Mouse (Mus musculus) kidney, adult 18-20 months (tissue): ENCODE results near the gene Spats1.
"Not testable (repeated sequence)": the region's sequence is repeated elsewhere in the genome, so short reads cannot be mapped to it uniquely, and the experiment has no call there.

Source experiments
- DNase-seq: peaks from one replicate; pipeline ENCODE4 v3.0.0; 2021

Spats1 gene

GRCm38 (mm10) chr17:45488321-45489254, 13.4 kb upstream of the Spats1 start:
- DNase-seq = no peak

- no peak for DNase-seq
Observed at GRCm38 (mm10) chr17:45487216-45487615, 12.0 kb upstream of the Spats1 start.

- no peak for DNase-seq
Observed at GRCm38 (mm10) chr17:45485581-45485980, 10.4 kb upstream of the Spats1 start.

- no peak for DNase-seq
Observed at GRCm38 (mm10) chr17:45480429-45480828, 5.2 kb upstream of the Spats1 start.

GRCm38 (mm10) chr17:45478234-45478825, 3.1 kb upstream of the Spats1 start:
- peak; percentile 81 for DNase-seq

DNA sequence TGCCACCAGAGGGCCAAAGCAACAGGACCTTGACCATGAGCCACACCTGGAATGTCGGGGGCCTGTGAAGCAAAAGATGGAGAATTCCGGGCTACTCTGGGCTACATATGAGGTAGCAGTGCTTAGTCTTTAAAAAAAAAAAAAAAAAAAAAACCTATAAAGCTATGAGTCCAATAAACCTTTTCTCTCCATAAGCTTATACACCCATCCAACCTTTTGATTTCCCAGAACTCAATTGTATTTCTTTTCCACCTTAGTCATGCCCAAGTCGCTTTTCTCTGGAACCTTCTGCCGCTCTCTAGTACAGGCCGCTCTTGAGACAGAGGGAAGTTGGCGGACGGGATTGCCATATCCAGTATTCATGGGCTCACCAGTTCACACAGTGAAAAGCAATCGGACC, 1.1 kb downstream of the Spats1 start:
- no peak for DNase-seq

DNA sequence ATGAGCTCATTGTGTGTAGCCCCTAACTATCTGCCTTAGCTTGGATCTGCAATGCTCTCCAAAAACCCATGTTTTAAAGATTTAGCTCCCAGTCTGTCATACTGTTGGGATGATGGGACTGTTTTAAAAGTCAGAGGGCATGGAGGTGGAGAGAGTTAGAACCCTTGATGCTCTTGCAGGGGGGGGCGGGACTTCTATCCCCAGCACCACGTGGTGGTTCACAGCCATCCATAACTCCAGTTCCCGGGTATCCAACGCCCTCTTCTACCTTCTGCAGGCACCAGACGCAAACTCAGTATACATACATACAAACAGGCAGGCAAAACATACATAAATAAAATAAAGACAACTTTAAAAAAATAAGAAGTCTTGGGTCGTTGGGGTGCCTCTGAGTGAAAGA, 1.5 kb downstream of the Spats1 start:
- no peak for DNase-seq

DNA sequence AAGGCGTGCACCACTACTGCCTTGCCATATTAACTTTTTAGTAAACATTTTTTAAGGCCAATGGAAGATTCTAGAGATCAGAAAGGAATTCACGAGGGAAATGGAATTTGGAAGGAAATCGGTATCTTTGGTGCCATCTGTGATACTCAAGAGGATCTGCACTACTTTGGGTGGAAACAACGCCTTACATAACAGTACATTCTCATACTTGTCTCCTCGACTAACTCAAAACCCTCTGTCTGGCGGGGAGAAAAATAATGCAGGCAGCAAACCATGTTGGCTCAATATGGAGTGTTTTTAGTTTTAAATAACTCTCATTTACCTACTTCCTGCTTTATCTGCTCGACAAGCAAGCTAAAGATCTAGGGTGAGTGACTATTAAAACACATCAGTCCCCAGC, 4.5 kb downstream of the Spats1 start:
- DNase-seq = no peak

- no peak for DNase-seq
Observed at GRCm38 (mm10) chr17:45468302-45468701, 6.9 kb downstream of the Spats1 start.

- no peak for DNase-seq
Observed at GRCm38 (mm10) chr17:45466701-45467100, 8.5 kb downstream of the Spats1 start.

- no peak for DNase-seq
Observed at GRCm38 (mm10) chr17:45464255-45464654, 11.0 kb downstream of the Spats1 start.

GRCm38 (mm10) chr17:45462506-45462905, 12.7 kb downstream of the Spats1 start:
- DNase-seq = no peak

DNA sequence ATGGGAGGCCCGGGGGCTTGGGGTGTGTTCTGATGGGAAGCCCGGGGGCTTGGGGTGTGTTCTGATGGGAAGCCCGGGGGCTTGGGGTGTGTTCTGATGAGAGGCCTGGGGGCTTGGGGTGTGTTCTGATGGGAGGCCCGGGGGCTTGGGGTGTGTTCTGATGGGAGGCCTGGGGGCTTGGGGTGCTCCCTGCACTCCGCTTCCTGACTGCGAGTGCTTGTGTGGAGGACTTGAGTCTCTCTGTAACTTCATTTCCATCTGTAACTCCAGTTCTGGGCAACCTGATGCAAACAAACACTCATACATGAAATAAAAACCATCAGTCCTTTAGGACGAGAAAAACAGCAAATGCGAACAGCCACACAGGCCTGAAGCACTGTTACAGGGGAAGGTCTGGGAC, 16.2 kb downstream of the Spats1 start:
- DNase-seq = no peak

- DNase-seq = no peak
Observed at GRCm38 (mm10) chr17:45458516-45458915, 16.7 kb downstream of the Spats1 start.

DNA sequence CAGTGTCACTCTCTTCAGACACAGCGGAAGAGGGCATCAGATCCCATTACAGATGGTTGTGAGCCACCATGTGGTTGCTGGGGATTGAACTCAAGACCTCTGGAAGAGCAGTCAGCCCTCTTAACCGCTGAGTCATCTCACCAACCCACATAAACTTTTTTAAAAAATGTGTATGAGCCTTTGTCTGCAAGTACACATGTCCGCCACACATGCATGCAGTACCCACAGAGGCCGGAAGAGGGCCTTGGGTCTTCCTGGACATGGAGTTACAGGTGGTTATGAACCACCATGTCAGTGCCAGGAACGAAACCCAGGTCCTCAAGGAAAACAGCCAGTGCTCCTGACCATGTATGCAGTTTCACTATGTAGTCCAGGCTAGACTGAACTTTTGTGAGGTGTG, 17.7 kb downstream of the Spats1 start:
- DNase-seq = no peak

DNA sequence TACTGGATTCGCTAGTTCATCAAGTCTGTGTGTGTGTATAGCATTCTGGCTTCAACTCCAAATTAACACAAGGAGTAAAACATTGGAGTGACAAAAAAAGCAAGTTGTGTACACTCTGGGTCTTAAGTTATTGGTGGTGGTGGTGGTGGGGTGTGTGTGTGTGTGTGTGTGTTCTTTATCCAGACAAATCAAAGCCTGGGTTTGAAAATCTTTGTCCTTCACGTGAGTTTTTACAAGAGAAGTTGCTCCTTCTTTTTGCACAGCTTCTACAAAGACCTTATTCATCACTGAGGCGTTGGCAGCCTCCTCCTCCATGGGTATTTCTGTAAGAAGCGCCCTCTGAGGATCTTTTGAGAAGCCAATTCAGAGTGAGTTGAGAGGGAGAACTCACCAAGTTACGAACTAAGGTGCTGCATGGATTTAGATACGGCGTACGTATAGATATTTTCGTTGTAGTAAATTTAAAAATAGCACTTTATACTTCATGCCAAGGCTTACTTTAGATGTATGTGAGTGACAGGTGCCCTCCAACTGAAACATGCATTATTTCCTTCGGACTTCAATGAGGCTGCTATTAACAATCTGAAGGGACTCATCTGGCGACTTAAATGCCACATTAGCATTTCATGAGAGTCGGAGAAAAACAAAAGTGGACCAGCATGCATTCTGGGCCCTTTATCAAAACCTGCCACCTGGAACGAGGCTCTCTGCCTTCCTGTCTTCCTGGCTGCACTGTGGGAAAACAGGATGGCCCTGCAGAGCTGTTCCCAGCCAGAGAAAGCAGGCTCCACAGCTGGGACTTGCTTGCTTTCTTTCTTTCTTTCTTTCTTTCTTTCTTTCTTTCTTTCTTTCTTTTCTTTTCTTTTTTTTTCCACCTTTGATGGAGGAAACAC, 18.7 kb downstream of the Spats1 start:
- no peak for DNase-seq

- not testable (repeated sequence) for DNase-seq
Observed at GRCm38 (mm10) chr17:45455783-45456182, 19.4 kb downstream of the Spats1 start.

DNA sequence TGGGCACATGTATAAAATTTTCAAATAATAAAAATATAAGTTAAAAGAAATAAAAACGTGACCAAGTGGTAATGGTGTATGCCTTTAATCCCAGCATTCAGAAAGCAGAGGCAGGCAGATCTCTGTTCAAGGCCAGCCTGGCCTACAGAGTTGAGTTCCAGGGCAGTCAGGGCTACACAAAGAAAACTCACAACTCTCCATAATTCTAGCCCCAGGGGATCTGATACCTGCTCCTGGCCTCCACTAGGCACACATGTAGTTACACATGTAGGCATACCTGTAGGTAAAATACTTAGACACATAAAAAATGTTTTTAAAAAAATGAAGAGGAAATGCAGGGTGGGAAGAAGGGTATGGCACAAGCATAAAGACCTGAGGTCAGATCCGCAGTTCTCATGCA, 20.4 kb downstream of the Spats1 start:
- no peak for DNase-seq

- DNase-seq = no peak
Observed at GRCm38 (mm10) chr17:45452271-45452670, 22.9 kb downstream of the Spats1 start.

DNA sequence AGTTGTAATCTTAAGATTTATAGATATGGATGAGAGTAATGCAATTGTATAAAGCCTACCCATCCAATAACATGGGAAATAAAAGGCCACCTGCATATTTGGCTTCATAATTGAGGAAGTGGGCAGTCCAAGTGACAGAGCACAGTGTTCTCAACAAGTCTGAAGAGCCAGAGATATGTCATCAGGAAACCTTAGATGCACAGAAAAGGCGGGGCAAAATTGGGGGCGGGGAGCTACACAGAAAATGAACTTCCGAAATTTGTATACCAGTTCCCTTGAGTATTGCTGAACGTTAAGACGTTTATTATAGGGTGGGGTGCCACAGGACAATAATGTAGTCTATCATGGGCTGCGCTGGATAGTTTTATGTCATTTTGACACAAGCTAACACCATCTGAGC, 25.1 kb downstream of the Spats1 start:
- DNase-seq = no peak

GRCm38 (mm10) chr17:45449586-45449985, 25.6 kb downstream of the Spats1 start:
- DNase-seq = no peak

DNA sequence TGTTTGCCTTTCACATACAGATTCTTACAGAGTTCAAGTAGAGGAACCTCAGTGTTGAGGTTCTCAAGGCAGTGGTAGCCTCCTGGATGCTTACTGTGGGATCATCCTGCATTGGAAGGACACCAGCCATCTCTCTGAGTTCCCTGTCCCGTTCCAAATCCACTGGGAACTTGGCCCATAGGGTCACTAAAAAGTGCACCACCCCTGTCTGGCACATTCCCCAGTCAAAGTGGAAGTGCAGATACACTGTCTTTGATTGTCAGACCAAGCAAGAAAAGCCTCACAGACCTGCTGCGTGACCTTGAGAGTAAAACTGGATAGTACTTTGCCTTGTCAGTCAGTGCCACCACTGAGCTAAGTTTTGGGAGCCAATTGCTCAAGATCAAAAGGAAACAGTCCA, 28.2 kb downstream of the Spats1 start:
- no peak for DNase-seq

GRCm38 (mm10) chr17:45445923-45446322, 29.3 kb downstream of the Spats1 start:
- DNase-seq = no peak

DNA sequence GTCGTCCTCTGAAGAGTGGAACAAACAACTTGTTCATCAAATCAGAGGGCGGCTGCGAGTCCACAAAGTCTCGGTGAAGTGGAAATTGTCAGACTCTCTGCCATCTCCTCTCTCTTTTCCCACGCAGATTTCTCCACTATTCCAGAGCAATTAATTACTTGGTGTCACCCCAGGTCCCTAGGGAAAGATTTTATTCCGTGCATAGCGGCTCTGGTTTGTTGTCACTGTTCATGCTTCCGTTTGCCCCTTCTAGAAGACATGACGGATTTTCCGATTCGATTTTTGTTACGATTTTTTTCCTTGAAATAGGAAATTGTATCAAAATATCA, 41.0 kb downstream of the Spats1 start:
- DNase-seq = no peak
